Mouse (Mus musculus) CH12.LX (cell line): Measurements from ENCODE around the gene Arhgef28.

Experiments
- CTCF ChIP-seq, 2 experiments: IDR thresholded peaks in 1 of 2; conservative IDR thresholded peaks in 1 of 2; 2 replicates each; pipeline ENCODE4 v1.5.1; 2011 to 2012; ENCODE audit warnings: low read depth in 2 of 2, low read length in 2 of 2, improper control_type of control experiment in 1 of 2, inconsistent platforms in 1 of 2, mild to moderate bottlenecking in 1 of 2, moderate library complexity in 1 of 2
- EP300 ChIP-seq: IDR thresholded peaks from 2 replicates; pipeline ENCODE4 v1.6.1; 2011; ENCODE audit warnings: low read length, improper control_type of control experiment
- ETS1 ChIP-seq: conservative IDR thresholded peaks from 2 replicates; pipeline ENCODE4 v1.6.1; 2012; ENCODE audit warnings: low read depth, mild to moderate bottlenecking, inconsistent platforms, low read length, improper control_type of control experiment, moderate library complexity
- JUN ChIP-seq: IDR thresholded peaks from 2 replicates; pipeline ENCODE4 v1.6.1; 2011; ENCODE audit warnings: low read depth, mild to moderate bottlenecking, low read length, improper control_type of control experiment, moderate library complexity; ENCODE audit not compliant: insufficient read depth
- MAFK ChIP-seq: IDR thresholded peaks from 2 replicates; pipeline ENCODE4 v1.6.1; 2011; ENCODE audit warnings: low read length, improper control_type of control experiment; ENCODE audit not compliant: insufficient replicate concordance
- MAX ChIP-seq: IDR thresholded peaks from 2 replicates; pipeline ENCODE4 v1.6.1; 2011; ENCODE audit warnings: low read length, improper control_type of control experiment
- NELFE ChIP-seq: IDR thresholded peaks from 2 replicates; pipeline ENCODE4 v1.6.1; 2011; ENCODE audit warnings: low read depth, low read length, improper control_type of control experiment
- POLR2A ChIP-seq: IDR thresholded peaks from 2 replicates; pipeline ENCODE4 v1.6.1; 2011; ENCODE audit warnings: low read depth, mild to moderate bottlenecking, improper control_type of control experiment, low read length
- POLR2AphosphoS2 ChIP-seq: IDR thresholded peaks from 2 replicates; pipeline ENCODE4 v1.6.1; 2011; ENCODE audit warnings: low read depth, low read length, improper control_type of control experiment
- RAD21 ChIP-seq: IDR thresholded peaks from 2 replicates; pipeline ENCODE4 v1.6.1; 2011; ENCODE audit warnings: low read depth, mild to moderate bottlenecking, low read length, improper control_type of control experiment, moderate library complexity
- RCOR1 ChIP-seq: conservative IDR thresholded peaks from 2 replicates; pipeline ENCODE4 v1.6.1; 2012; ENCODE audit warnings: low read depth, mild to moderate bottlenecking, inconsistent platforms, low read length, improper control_type of control experiment
- SMC3 ChIP-seq: IDR thresholded peaks from 2 replicates; pipeline ENCODE4 v1.6.1; 2011; ENCODE audit warnings: low read depth, low read length, improper control_type of control experiment
- USF1 ChIP-seq: IDR thresholded peaks from 2 replicates; pipeline ENCODE4 v1.6.1; 2014; ENCODE audit warnings: low read depth, mild to moderate bottlenecking, inconsistent platforms, low read length, improper control_type of control experiment
- USF2 ChIP-seq: conservative IDR thresholded peaks from 2 replicates; pipeline ENCODE4 v1.6.1; 2011; ENCODE audit warnings: low read depth, low read length, improper control_type of control experiment

DNA sequence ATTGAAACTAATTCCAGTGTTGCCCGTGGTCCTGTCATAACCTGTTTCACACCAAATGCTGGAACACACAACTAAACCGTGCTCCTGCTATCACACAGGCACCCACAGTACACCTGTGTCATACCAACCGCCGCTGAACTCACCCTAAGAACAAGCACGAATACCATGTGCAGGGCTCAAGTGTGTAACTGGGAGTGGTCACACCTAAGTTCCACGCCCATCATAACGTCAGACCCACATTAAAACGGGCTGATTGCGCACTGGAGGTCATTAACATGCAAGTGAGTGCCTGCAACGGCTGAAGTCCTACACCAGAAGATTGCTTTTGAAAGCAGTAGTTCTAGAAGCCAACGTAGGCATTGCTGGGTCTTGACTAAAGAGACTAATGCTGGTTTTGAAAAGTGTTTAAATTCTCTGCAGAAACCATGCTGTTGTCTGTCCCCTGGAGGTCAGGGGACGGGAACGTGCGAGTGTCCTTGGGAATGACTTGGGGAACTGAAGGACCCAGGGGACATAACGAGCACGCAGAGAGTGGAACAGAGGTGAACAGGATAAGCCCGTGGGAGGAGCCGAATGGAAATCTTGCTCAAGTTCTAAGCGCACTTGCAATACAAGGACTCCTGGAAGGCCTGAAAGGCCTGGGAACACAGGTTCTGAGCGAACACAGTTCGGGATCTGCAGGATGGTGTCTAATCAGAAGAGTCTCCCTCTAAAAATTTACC, 22.9 kb downstream of the Arhgef28 start:
- TF ChIP-seq SMC3, result no peak
- no peak for TF ChIP-seq POLR2A
- no peak for TF ChIP-seq JUN
- no peak for TF ChIP-seq EP300
- no peak for TF ChIP-seq USF2
- no peak for TF ChIP-seq RCOR1
- TF ChIP-seq CTCF (conservative IDR thresholded peaks at IDR 0.05 in 1 of 2, IDR thresholded peaks at IDR 0.05 in 1 of 2; ENCODE audit: low read depth in 2 of 2, low read length in 2 of 2), result no peak
- TF ChIP-seq MAFK, result no peak
- TF ChIP-seq POLR2AphosphoS2, result no peak
- TF ChIP-seq NELFE, result no peak
- no peak for TF ChIP-seq RAD21
- TF ChIP-seq USF1, result no peak
- TF ChIP-seq ETS1, result no peak
- no peak for TF ChIP-seq MAX
